Mouse (Mus musculus) liver, embryonic 11.5 days (tissue): ENCODE measurements around the gene Coasy. TPM values are rescaled to one million over a fixed set of nuclear protein-coding genes. Genes with fewer than 3 reads are reported as not detected.

Experiments
- ATAC-seq: fragments of 200-750 bp; cut with Nextera tagmentation; replicated peaks from 2 replicates; pipeline ENCODE4 v1.8.0; 2017; ENCODE audit warnings: moderate number of reproducible peaks, mild to moderate bottlenecking, moderate TSS enrichment, moderate library complexity; ENCODE audit not compliant: low FRiP score
- DNase-seq: peaks from one replicate; pipeline ENCODE4 v3.0.0-alpha.2; 2017; ENCODE audit warnings: low spot score
- H3K27ac ChIP-seq: fragments of 300-500 bp; sonication (generic); 2 replicates; pipeline ENCODE4 v1.5.1; 2014; ENCODE audit warnings: mild to moderate bottlenecking, low read depth, low read length, control low read depth
- H3K27me3 ChIP-seq: fragments of 300-500 bp; sonication (generic); replicated peaks from 2 replicates; pipeline ENCODE4 v1.6.1; 2014; ENCODE audit warnings: low read length, mixed read lengths; ENCODE audit not compliant: control insufficient read depth, insufficient read depth
- H3K36me3 ChIP-seq: fragments of 300-500 bp; sonication (generic); 2 replicates; pipeline ENCODE4 v1.6.1; 2014; ENCODE audit warnings: mild to moderate bottlenecking, low read length, moderate library complexity, mixed read lengths; ENCODE audit not compliant: control insufficient read depth, insufficient read depth
- H3K4me1 ChIP-seq: fragments of 300-500 bp; sonication (generic); replicated peaks from 2 replicates; pipeline ENCODE4 v1.6.1; 2014; ENCODE audit warnings: low read length, mixed read lengths; ENCODE audit not compliant: control insufficient read depth, insufficient read depth
- H3K4me2 ChIP-seq: fragments of 300-500 bp; sonication (generic); 2 replicates; pipeline ENCODE4 v1.6.1; 2014; ENCODE audit warnings: mild to moderate bottlenecking, control low read depth, moderate library complexity
- H3K4me3 ChIP-seq: fragments of 300-500 bp; sonication (generic); 2 replicates; pipeline ENCODE4 v1.5.1; 2014; ENCODE audit warnings: low read depth, low read length, control low read depth
- H3K9ac ChIP-seq: fragments of 300-500 bp; sonication (generic); 2 replicates; pipeline ENCODE4 v1.6.1; 2014; ENCODE audit warnings: low read depth, low read length, control low read depth
- H3K9me3 ChIP-seq: fragments of 300-500 bp; sonication (generic); 2 replicates; pipeline ENCODE4 v1.6.1; 2016; ENCODE audit warnings: low read length, inconsistent platforms, mixed read lengths; ENCODE audit not compliant: control insufficient read depth
- WGBS: fragments of 180-500 bp; shearing (Covaris S2); extraction: QIAGEN DNeasy Blood & Tissue Kit; methylation state at CpG from one replicate; pipeline ENCODE4 v1.1.7; 2014; 5-methylcytosine and 5-hydroxymethylcytosine counted together
- polyA plus RNA-seq: library from polyadenylated mRNA; unstranded; fragments of >200 nt; fragmentation: Nextera tagmentation; extraction: Ambion mirVana; gene quantifications from 2 replicates; pipeline ENCODE4 v1.2.1, GENCODE M21; 2014

The Coasy gene
- 43.3 and 45.8 TPM in 2 replicates for polyA plus RNA-seq

DNA sequence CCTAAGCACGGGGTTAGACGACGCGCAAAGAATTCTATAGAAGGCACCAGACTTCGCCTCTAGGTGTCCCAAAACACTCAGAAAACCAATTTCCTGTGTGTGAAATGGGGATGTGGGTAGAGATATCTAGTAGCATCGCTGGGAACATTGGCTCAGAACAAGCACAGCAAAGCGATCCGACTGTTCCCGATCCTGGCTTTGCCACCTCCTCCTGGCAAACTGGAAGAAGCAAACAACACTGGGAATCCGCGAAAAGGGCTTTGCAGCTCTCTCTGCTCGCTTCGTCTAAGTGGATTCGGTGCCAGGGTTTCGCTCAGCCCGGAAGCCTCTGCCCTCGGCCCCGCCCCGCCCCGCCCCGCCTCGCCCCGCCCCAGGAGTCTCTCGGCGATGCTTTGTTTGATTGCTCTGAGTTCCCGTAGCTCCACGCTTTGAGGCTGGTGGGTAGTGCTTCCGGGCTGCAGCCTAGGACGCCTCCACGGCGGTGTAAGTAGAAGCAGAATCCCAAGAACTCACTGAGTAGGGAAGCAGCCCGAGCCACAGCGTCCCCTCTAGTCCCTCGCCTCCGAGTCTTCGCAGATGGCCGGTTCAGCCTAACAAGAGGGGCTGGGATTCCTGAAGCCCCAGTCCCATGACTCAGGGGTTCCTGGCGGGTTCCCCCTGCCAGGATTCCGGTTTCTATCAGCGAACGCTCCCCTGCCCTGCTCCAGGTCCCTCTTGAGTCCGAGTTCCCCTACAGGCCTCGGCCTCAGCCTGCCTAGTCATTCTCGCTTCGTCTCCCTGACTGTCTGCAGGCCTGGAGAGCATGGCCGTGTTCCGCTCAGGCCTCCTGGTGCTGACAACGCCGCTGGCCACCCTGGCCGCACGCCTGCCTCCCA is at the start of gene Coasy:
Gene Coasy (plus strand): TSS at position 358 of the 875 bp plus-strand sequence.
- peaks cover 29% of the 10 kb centered on the region for H3K4me1 ChIP-seq
- WGBS: under 1% methylated on average over 51 of the region's 51 CpGs

DNA sequence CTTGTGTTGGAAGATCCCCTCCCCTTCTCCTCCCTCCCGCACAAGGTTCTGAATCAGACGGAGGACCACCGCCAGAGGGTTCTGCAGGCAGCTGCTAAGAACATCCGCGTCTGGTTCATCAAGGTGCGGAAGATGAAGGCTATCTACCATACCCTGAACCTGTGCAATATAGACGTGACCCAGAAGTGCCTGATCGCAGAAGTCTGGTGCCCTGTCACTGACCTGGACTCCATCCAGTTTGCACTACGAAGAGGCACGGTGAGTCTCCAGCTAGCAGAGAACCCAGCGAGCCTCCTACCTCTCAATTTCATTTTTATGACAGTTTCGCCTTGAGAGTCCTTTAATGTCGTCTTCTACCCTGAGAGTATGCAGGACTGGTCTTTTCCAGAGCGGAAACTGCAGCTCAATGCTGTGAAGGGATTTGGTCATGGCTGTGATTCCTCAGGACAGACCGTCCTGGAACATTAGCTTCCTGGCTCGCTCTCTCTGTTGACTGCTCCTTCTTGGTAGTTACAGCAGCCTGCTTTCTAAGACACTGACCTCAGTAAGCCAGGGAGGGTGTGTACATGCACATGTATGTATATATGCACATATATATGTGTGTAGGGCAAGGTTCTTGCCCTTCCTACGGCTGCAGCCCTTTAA is 48.4 kb upstream of the Coasy start:
- no peaks in the 10 kb centered on the region for H3K9me3 ChIP-seq
- peaks cover 54% of the 10 kb centered on the region for H3K36me3 ChIP-seq
- H3K4me1 ChIP-seq: 0 out of 2 replicates have a peak, but pooled peaks cover 5% of the 10 kb centered on the region
- no peak overlapping the region for H3K9ac ChIP-seq
- H3K4me3 ChIP-seq: no peak overlapping the region
- no peaks in the 10 kb centered on the region for H3K27me3 ChIP-seq
- ATAC-seq (no peak), DNase-seq (no peak)
- 95% methylated on average over 17 of the region's 17 CpGs for WGBS
- H3K27ac ChIP-seq: no peak overlapping the region
- H3K4me2 ChIP-seq: no peak overlapping the region

More for the DNA sequence above, at the start of gene Coasy:
- Histone ChIP-seq H3K9me3 (no peaks in the 10 kb centered on the region), H3K36me3 (peaks cover 2% of the 10 kb centered on the region), H3K9ac (peak within 1 kb of the TSS; percentile 71), H3K27me3 (peaks cover 37% of the 10 kb centered on the region), H3K4me2 (peak within 1 kb of the TSS; percentile 74), H3K27ac (peak within 1 kb of the TSS; percentile 62), H3K4me3 (peak within 1 kb of the TSS; percentile 64)
- DNase-seq: peak; percentile 94
- peak; percentile 88 for ATAC-seq

DNA sequence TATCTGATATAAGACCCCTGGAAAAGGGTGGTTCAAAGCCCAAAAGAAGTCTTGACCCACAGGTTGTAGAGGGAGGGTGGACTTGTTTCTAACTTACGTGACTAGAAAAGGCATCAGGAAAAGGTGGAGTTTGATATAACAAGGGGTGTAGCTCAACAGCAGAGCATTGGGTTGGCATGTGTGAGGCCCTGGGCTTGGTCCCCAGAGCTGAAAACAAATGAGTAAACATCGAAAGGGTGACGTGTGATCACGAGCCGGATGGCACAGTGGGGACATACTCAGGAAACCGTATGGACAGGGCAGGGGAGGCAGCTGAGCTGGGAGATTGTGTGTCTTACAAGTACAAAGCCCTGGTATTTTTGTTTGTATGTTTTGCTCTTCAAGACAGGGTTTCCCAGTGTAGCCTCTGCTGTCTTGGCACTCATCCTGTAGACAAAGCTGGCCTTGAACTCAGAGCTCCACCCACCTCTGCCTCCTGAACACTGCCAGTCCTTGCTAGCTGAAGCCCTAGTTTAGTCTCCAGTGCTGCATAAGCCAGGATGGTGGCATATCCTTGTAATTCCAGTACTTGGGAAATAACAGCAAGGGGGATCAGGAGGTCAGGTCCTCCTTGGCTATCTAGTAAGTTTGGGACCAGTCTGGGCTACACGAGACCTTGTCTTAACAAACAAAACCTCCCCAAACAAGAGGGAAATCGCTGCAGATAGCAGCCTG is 47.6 kb upstream of the Coasy start:
- WGBS: 93% methylated on average over 8 of the region's 8 CpGs
- H3K9ac ChIP-seq: no peak overlapping the region
- peaks cover 57% of the 10 kb centered on the region for H3K36me3 ChIP-seq
- no peak for DNase-seq
- H3K4me3 ChIP-seq: no peak overlapping the region
- ATAC-seq: no peak
- 0 out of 2 replicates have a peak, but pooled peaks cover 5% of the 10 kb centered on the region for H3K4me1 ChIP-seq
- H3K4me2 ChIP-seq: no peak overlapping the region
- H3K27me3 ChIP-seq: no peaks in the 10 kb centered on the region
- no peak overlapping the region for H3K27ac ChIP-seq
- H3K9me3 ChIP-seq: no peaks in the 10 kb centered on the region

DNA sequence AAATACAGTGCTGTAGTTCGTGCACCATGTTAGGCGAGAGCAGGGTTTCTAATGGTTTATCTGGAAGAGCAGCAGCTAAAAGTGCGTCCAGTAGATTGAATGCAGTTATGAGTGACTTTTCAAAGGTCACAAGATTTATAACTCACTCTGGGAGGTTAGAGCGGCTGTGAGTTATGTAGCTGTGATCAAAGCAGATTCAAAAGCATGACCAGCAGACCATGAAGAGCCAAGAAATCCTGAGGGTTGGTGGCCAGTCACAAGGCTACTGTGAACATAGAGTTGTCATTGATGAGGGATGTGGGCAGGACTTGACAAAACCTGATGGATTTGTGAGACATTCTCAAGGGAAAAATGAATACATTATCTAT is 47.1 kb upstream of the Coasy start:
- no peaks in the 10 kb centered on the region for H3K9me3 ChIP-seq
- WGBS: 92% methylated on average over 4 of the region's 4 CpGs

DNA sequence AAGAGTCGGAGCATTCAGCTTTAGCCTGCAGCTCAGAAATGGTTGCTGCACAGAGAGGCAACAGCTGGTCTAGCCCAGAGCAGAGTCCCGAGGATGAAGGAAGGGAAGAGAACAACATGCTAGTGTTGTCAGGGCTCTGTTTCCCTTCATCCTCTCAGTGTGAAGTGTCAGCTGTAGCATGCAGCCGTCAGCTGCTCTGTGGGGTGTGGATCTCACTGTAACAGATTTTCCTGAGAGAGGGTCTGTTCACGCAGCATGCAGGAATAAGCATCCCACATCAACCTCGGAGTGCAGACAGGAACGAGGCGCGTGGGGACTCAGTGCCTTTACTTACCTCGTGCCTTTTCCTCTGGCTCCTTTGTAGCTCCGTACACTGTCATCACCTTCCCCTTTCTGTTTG is 44.6 kb upstream of the Coasy start:
- Histone ChIP-seq H3K9me3 (no peaks in the 10 kb centered on the region), H3K4me3 (no peak overlapping the region), H3K27ac (no peak overlapping the region), H3K4me2 (no peak overlapping the region), H3K9ac (no peak overlapping the region), H3K36me3 (peaks cover 53% of the 10 kb centered on the region), H3K27me3 (no peaks in the 10 kb centered on the region), H3K4me1 (no peaks in the 10 kb centered on the region)
- no peak for ATAC-seq
- WGBS: 91% methylated on average over 10 of the region's 10 CpGs
- DNase-seq: no peak

More for the DNA sequence above, 47.1 kb upstream of the Coasy start:
- no peak overlapping the region for H3K27ac ChIP-seq
- H3K4me1 ChIP-seq: 0 out of 2 replicates have a peak, but pooled peaks cover 2% of the 10 kb centered on the region
- ATAC-seq (no peak), DNase-seq (no peak)
- no peak overlapping the region for H3K4me2 ChIP-seq
- H3K4me3 ChIP-seq: no peak overlapping the region
- peaks cover 59% of the 10 kb centered on the region for H3K36me3 ChIP-seq
- H3K27me3 ChIP-seq: no peaks in the 10 kb centered on the region
- H3K9ac ChIP-seq: no peak overlapping the region

DNA sequence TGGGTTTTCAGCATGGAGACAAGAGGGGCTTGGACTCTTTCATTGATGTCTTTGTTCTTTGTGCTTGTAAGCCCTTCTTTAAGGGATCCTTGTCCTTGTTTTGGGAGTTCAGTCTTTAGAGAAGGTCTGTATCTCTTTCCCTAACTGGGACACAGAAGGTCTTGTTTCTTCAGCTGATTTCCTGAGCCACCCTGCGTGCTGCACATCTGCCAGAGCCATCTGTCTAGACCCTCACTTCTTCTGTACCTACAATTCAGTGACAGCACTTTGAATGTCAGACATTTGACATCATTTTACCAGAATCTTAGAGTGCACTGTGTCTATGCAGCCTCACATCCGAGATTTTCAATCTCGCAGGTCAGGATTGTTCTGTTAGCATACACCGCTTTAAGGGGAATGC is 36.5 kb upstream of the Coasy start:
- H3K27me3 ChIP-seq: no peaks in the 10 kb centered on the region
- 94% methylated on average over 4 of the region's 4 CpGs for WGBS
- ATAC-seq: no peak

DNA sequence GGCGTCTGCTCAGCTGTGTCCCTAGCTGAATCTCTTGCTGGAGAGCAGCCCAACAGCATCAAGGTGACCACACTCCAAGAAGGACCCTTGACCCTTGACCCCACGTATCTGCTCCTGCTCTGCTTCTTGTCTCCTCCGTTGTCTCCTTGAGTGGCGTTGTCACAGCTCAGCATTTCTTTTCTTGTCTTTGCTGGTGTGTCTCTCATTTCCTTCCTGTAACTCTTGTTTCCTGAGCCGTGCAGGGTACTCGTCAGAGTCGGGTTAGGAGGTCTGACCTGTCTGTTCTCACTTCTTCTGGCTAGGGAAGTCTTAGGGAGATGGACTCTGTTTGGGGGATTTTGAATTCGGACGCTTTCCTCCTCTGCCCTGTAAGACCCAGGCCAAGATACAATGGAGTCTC is 35.9 kb upstream of the Coasy start:
- WGBS: 44% methylated on average over 9 of the region's 9 CpGs
- Histone ChIP-seq H3K27ac (no peak overlapping the region; the same call in 1 of the 2 replicates), H3K4me2 (no peak overlapping the region), H3K4me3 (no peak overlapping the region), H3K4me1 (peaks cover 5% of the 10 kb centered on the region; the same call in 1 of the 2 replicates), H3K9me3 (no peaks in the 10 kb centered on the region), H3K9ac (no peak overlapping the region), H3K36me3 (peaks cover 50% of the 10 kb centered on the region), H3K27me3 (no peaks in the 10 kb centered on the region)
- DNase-seq: no peak
- ATAC-seq: no peak

More for the DNA sequence above, 36.5 kb upstream of the Coasy start:
- Histone ChIP-seq H3K9me3 (no peaks in the 10 kb centered on the region), H3K4me2 (no peak overlapping the region), H3K4me3 (no peak overlapping the region), H3K4me1 (peaks cover 5% of the 10 kb centered on the region; the same call in 1 of the 2 replicates), H3K36me3 (peaks cover 47% of the 10 kb centered on the region), H3K9ac (no peak overlapping the region), H3K27ac (no peak overlapping the region)
- no peak for DNase-seq

DNA sequence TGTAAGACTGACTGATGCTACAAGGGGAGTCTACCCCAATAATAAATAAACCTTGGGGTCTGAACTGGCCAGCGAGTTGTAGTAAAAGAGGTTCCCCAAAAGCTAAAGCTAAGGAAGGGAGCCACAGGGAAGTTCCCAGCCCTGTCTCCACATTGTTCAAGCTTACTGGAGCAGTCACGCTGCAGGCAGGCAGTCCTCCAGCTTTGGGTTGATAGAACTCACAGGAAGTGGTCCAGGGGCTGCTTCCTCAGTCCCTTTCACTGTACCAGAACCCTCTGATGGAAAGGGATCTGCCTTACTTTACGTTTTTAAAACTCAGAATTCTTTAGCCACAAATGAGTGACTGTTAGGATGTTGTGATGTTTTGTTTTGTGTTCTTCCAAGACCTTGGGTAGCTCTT is 34.9 kb upstream of the Coasy start:
- Histone ChIP-seq H3K4me3 (no peak overlapping the region), H3K4me1 (peaks cover 5% of the 10 kb centered on the region; the same call in 1 of the 2 replicates), H3K9ac (no peak overlapping the region), H3K27ac (no peak overlapping the region), H3K27me3 (no peaks in the 10 kb centered on the region), H3K36me3 (peaks cover 44% of the 10 kb centered on the region), H3K9me3 (no peaks in the 10 kb centered on the region), H3K4me2 (no peak overlapping the region)
- DNase-seq: no peak
- 63% methylated on average over 3 of the region's 3 CpGs for WGBS
- ATAC-seq: no peak
